Mouse (Mus musculus) kidney, postnatal 4 days (tissue): ENCODE results near the gene Cfdp1.
A peak's percentile ranks its signal among the peaks of the same experiment; 100 is the strongest.
"Not testable (repeated sequence)": the region's sequence is repeated elsewhere in the genome, so short reads cannot be mapped to it uniquely, and the experiment has no call there.

ENCODE experiments used
- DNase-seq, 2 experiments: peaks; one replicate each; pipeline ENCODE4 v3.0.0; 2021; ENCODE audit warnings: mixed read lengths in 2 of 2

Gene Cfdp1

GRCm38 (mm10) chr8:111855977-111856376, 1.9 kb upstream of the Cfdp1 start:
- no peak for DNase-seq

DNA sequence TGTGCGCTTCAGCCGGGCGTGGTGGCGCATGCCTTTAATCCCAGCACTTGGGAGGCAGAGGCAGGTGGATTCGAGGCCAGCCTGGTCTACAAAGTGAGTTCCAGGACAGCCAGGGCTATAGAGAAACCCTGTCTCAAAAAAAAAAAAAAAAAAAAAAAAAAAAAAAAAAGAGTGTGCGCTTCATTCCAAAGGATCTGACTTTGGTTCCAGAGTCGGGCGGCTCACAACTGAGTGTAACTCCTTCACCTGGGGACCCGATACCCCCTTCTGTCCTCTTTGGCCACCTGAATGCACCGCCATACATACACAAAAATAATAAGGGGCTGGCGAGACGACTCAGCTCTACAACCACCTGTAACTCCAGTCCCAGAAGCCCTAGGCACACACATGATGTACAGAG, 872 bp downstream of the Cfdp1 start:
- DNase-seq = not testable (repeated sequence)

DNA sequence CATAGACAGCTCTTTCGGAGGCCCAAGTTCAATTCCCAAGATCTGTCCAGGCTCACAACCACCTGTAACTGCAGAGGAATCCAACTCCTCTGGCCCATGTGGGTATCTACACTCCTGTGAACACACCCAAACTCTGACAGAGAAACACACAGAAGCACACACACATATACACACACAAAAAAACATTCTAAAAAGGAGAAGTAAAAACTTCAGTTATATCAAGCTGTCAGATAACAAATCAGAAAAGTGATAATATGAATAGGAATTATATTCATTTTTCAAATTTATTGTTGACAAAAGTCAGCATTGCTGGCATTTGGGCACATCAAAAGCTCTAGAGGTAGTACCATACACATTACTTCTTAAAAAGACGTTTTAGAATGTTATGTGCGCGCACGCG, 7.3 kb downstream of the Cfdp1 start:
- DNase-seq = no peak

DNA sequence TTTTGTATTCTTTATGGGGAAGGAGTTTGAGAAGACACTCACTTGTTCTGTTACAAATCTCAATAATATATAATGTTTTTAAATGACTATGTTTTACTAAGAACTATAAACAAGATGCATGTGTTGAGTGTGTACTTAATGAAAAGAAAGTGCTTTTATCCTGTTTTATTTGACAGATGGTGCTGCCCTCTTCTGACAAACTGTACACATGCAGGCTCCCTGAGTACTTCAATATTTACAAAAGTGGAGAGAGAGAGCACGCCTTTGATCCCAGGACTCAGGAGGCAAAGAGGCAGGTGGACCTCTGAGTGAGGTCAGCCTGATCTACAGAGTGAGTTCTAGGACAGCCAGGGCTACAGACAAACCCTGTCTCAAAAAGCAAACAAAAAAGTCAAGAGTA, 18.6 kb downstream of the Cfdp1 start:
- DNase-seq = peak in 1 of 2 experiments; percentile 33

DNA sequence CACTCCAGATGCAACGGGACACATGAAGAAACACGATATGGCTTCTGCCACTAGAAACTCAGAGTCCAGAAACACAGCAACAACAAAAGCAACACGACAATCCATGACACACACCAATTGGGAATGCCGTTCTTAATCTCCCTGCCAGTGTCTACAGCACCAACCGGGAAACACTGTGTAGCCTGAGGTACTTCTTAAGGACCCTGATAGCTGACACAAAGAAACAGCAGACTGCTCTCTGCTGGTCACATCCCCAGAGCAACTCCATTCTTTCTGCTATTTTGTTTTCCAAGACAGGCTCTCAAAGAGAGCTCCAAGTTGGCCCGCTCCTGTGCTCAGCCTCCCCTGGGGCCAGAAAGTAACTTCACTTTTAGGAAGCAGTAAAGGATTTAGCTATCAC, 20.1 kb downstream of the Cfdp1 start:
- no peak for DNase-seq

- DNase-seq = no peak
Observed at GRCm38 (mm10) chr8:111832983-111833382, 21.1 kb downstream of the Cfdp1 start.

DNA sequence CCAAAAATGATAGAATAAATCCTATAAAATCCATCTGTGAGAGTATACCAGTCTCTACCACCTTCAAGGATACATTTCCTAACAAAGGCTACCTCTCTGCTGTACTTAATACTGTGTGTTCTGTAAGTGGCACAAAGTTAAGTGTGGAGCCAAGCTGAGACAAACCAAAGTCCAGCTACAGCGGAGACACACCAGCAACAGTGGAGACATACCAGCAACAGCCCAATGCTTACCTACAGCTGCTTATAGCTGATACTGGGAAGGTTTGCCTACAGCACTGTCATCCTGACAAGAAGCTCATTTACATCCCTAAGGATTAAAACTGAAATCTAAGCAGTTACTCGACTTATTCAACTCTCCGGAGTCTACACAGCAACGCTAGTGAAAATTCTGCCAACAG, 22.1 kb downstream of the Cfdp1 start:
- DNase-seq = no peak

DNA sequence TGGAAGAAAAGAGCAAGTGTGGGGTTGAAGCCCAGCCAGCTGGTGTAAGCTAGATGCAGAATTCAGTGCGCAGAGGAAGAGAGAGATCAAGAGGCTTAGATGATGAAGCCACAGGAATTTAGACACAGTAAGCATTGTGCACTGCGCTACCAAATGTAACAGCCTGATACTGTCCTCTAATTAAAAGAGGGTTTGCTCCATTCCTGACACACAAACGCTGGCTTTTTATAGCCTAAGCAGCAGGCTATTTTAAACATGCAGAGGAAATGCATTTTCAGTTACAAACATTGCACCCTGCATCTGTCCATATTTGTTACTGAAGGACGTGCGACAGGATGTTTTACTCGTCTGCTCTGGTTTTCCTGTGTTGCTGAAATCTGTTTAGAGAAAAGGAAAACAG, 25.5 kb downstream of the Cfdp1 start:
- DNase-seq = peak in 1 of 2 experiments; percentile 18

- peak; percentile 56 to 71 for DNase-seq
Observed at GRCm38 (mm10) chr8:111825219-111825618, 28.9 kb downstream of the Cfdp1 start.

DNA sequence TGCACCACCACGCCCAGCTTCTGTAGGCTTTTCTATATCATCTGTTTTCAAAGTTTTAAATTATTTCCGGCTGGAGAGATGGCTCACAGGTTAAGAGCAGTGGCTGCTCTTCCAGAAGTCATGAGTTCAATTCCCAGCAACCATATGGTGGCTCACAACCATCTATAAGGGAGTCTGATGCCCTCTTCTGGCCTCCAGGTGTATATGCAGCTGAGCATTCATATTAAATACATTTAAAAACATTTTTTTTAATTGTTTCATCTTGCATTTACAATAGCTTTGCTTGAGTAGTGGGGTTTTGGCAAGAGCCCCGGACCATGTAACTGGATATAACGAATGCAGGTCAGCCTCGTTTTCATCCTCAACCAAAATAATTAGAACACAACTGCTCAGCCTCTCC, 29.8 kb downstream of the Cfdp1 start:
- no peak for DNase-seq

- DNase-seq = no peak
Observed at GRCm38 (mm10) chr8:111821199-111821598, 32.9 kb downstream of the Cfdp1 start.

DNA sequence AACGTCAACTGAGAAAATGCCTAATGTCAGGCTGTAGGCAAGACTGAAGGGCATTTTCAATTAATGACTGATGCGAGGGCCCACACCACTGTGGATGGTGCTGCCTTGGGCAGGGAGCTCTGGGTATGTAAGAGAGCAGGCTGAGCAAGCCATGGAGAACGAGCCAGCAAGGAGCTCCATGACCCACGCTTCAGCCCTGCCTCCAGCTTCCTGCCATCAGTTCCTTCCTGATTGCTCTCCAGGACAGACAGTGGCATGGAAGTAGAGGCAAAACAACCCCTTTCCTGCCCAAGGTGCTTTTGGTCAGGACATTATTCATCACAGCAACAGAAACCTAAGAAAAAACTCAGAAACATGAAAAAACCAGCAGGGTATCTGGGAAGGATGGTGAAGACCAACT, 33.4 kb downstream of the Cfdp1 start:
- DNase-seq = peak; percentile 16 to 40

DNA sequence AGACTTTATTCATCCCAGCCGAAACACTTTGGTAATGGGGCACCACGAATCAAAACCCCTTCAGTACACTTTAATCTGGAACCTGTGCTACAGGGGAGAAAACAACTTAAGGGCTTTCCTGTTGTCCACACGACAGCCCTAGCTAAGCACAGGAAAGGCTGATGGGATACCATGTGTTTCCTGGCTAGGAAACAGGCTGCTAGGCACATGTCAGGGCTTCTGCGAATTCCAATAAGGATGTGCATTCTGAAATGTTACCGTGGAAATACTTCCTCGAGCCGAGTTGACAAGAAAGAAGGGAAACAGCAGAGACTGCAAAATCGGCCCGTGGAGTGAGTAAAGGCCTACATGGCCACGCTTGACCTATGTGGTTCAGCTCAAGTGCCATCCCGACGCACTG, 34.1 kb downstream of the Cfdp1 start:
- DNase-seq = peak; percentile 7 to 43

DNA sequence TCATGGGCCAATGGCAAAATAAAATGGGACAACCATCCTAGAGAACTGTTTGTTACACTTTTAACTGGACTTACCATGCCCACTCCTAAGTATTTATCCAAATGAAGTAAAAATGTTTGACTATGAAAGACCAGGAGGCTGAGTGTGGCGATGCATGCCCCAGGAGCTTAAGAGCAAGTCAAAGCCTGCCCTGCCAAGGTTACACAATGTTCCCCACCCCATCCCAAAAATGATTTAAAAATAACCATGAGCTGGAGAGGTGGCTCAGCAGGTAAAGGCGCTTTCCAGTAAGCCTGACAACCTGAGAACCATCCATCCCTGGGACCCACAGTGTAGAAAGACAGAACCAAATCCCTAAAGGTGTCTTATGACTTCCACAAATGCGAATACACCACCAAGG, 35.5 kb downstream of the Cfdp1 start:
- no peak for DNase-seq

DNA sequence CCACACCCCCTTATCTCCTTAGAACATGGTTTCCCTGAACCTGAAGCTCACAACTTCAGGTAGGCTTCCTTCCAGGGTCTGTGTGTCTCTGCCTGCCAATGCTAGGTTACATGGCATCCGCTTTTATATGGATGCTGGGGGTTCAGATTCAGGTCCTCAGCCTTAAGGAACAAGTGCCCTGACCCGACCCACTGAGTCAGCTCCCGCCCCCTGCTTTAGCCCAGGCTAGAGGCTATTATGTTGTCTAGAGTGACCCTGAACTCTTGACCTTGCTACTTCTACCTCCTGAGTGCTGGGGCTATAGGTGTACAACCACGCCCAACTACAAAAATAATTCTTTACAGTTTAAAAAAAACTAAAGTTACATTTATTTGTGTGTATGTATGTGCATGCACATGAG, 39.0 kb downstream of the Cfdp1 start:
- no peak for DNase-seq

- no peak for DNase-seq
Observed at GRCm38 (mm10) chr8:111813818-111814217, 40.3 kb downstream of the Cfdp1 start.

DNA sequence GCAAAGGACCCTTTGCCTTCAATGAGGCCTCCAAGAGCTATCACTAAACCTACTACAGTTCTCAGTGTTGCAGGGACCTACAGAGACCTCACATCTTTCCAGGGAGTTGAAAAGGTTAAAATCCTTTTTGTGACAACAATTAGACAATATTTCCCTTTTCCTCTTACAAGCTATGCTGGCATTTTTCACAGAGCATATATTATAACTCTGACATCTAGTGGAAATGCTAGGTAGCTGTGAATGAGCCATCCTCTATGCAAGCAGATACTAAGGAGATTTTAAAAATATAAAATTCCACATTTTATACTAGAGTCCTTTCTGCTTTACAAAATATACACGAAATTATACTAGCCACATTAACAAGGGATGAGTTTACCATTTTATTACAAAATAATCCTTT, 41.3 kb downstream of the Cfdp1 start:
- no peak for DNase-seq

DNA sequence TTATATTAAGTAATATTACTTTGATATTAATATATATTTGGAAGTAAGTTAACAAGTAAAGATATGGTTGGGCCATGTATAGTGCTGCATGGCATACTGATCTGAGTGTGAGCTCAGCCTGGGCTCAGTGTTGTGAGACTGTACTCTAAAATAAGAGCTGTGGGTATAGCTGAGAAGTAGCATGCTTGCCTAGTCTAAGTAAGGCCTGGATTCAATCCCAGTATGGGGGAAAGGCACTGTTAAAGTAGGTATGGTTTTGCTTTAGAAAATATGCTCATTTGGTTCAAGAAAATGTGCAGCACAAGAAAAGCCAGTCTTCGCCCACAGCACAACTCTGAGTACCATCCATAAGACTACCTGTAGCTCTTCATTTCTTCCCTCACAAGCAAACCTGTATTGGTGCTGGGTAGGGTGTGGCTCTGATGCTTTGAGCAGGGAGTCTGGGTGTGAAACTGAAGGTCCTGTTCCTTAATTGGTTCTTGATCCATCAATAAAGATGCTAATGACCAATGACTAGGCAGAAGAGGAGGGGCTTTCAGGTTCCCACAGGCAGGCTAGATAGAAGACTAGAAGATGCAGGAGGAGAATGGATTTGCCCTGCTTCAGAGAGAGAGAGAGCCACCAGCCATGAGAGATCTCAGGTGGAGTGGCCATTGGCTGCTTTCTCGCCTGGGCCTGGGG, 43.3 kb downstream of the Cfdp1 start:
- DNase-seq = no peak

GRCm38 (mm10) chr8:111808891-111809622, 45.0 kb downstream of the Cfdp1 start:
- DNase-seq = no peak

GRCm38 (mm10) chr8:111808006-111808405, 46.1 kb downstream of the Cfdp1 start:
- no peak for DNase-seq

GRCm38 (mm10) chr8:111803362-111803761, 50.7 kb downstream of the Cfdp1 start:
- DNase-seq = no peak

- peak; percentile 39 to 57 for DNase-seq
Observed at GRCm38 (mm10) chr8:111802256-111802655, 51.8 kb downstream of the Cfdp1 start.

GRCm38 (mm10) chr8:111801456-111801855, 52.6 kb downstream of the Cfdp1 start:
- peak; percentile 39 to 58 for DNase-seq

DNA sequence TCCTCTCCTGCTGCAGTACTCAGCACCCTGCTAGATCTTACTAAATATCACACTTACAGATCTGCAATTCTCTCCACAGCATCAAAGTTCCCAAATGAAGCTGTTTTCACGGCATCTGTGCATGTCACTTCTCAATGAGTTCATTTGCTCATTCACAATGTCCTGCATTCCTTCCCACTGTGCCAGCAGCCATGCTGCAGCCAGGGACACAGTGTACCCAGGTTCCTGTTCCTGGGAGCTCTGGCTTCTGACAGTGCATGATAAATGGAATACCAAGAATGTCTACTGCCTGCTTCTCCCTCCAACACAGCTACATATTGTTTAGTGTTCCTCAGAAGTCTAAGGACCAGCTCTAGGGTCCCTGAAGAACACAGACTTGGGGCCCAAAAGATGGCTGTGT, 57.6 kb downstream of the Cfdp1 start:
- DNase-seq = no peak
